In the genomic region with DNA sequence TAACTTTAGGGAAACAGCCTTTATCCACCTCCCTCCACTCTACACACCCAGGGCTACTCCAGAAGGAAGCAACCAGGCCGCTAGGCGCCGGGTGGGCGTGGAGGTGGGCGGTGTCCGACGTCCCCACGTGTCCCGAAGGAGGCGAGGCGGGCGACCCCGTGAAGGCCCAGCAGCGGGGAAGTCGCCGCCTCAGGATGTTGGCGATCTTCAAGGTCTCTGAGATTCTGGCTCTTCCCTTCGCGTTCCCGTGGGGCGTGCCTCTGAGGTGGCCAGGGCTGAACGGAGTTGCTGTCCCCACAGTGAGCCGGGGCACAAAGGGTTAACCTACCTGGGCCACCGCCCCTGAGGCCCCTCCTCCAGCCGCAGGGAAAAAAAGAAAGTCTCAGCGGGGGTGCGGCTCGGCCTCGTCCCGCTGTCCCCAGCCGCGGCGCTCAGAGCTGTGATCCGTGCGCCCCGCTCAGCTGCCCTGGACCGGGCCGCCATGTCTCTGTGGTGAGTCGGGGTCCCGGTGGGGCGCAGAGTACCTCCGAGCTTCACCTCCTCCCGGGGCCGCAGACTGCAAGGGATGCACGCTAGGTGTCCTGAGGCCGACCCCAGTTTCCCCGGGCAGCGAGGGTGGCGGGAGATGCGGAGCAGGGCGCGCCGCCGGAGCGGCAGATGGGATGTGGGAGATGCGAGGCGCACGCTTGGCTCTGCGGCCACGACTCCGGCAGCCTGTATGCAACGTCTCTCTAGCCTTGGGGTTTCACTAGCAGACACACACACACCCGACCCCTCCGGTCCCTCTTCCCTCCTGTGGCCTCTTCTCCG, we compare ENCODE assay signal across 7 mouse cellular contexts. TPM values are rescaled to one million over a fixed set of nuclear protein-coding genes. Genes with fewer than 3 reads are reported as not detected.
DNase-seq lines count a peak whose midpoint lies in the region; ATAC-seq lines count a peak whose summit lies in the region.

No protein-coding gene starts in this region.

- DNase-seq in adrenal gland, adult 2 months: peak; percentile 52
- peak; percentile 7 for DNase-seq in cerebellum, adult 8-10 months
- peak; percentile 37 to 65 for DNase-seq in frontal cortex, postnatal 10 days (ENCODE audit: low spot score in 2 of 2)
- DNase-seq in intestine, embryonic 14.5 days (ENCODE audit: low spot score): peak; percentile 90
- peak; percentile 86 for DNase-seq in limb, embryonic 10.5 days (ENCODE audit: low spot score)
- peak; percentile 73 for DNase-seq in mesoderm, embryonic 11.5 days (ENCODE audit: low read depth, low spot score)
- DNase-seq in spleen, postnatal 36 days (ENCODE audit: low spot score in 2 of 2): peak; percentile 46

- peaks cover 21% of the 10 kb centered on the region for H3K27me3 ChIP-seq in intestine, embryonic 14.5 days (replicated peaks; ENCODE audit: control insufficient read depth, insufficient read depth, low read length)
- peaks cover 86% of the 10 kb centered on the region for H3K27me3 ChIP-seq in limb, embryonic 10.5 days (ENCODE audit: low read depth, poor library complexity, severe bottlenecking)

- H3K4me3 ChIP-seq in intestine, embryonic 14.5 days (ENCODE audit: low read depth, low read length): peak overlapping the region; percentile 59
- peak overlapping the region; percentile 74 for H3K4me3 ChIP-seq in limb, embryonic 10.5 days

- H3K36me3 ChIP-seq in intestine, embryonic 14.5 days (ENCODE audit: control insufficient read depth, insufficient read depth, low read length): no peaks in the 10 kb centered on the region
- H3K36me3 ChIP-seq in limb, embryonic 10.5 days: no peaks in the 10 kb centered on the region

- under 1% methylated on average over 65 of the region's 65 CpGs for WGBS in intestine, embryonic 14.5 days
- WGBS in limb, embryonic 10.5 days: under 1% methylated on average over 65 of the region's 65 CpGs

- no peak overlapping the region for H3K27ac ChIP-seq in intestine, embryonic 14.5 days (ENCODE audit: low read depth)
- H3K27ac ChIP-seq in limb, embryonic 10.5 days: peak overlapping the region; percentile 77

- H3K4me1 ChIP-seq in intestine, embryonic 14.5 days (replicated peaks; ENCODE audit: control insufficient read depth, insufficient read depth, low read length): 0 out of 2 replicates have a peak, but pooled peaks cover 2% of the 10 kb centered on the region
- H3K4me1 ChIP-seq in limb, embryonic 10.5 days: peaks cover 65% of the 10 kb centered on the region

- H3K9ac ChIP-seq in intestine, embryonic 14.5 days (ENCODE audit: low read length): peak overlapping the region; percentile 51

- H3K4me2 ChIP-seq in intestine, embryonic 14.5 days (ENCODE audit: low read length): peak overlapping the region; percentile 98

- peak; percentile 88 for ATAC-seq in intestine, embryonic 14.5 days (replicated peaks; ENCODE audit: low FRiP score, low TSS enrichment, low read depth)

- no peaks in the 10 kb centered on the region for H3K9me3 ChIP-seq in intestine, embryonic 14.5 days (ENCODE audit: control insufficient read depth, low read length)
- H3K9me3 ChIP-seq in limb, embryonic 10.5 days (replicated peaks): no peaks in the 10 kb centered on the region

RNA-seq across cellular contexts. Expression of a gene that starts 0.6 kb away (rescaled TPM):
- under 1 TPM; 0.21 to 0.26 TPM for total RNA-seq in adrenal gland, adult 2 months (2021)
- 0.36 and 0.40 TPM in 2 replicates for polyA plus RNA-seq in adrenal gland, adult 2 months (2012; rRNA removed)
- polyA plus RNA-seq in intestine, embryonic 14.5 days (2014; fragmentation: Nextera tagmentation; extraction: Ambion mirVana): 7.7 and 10.4 TPM in 2 replicates
- polyA plus RNA-seq in limb, embryonic 10.5 days (2016; fragmentation: Nextera tagmentation; extraction: Ambion mirVana): 3.4 and 3.9 TPM in 2 replicates

RNA-seq across cellular contexts. Expression of a gene that starts 55.9 kb away (rescaled TPM):
- 100 to 1,000 TPM; 183 to 192 TPM for total RNA-seq in adrenal gland, adult 2 months (2021)
- 4.8 and 8.9 TPM in 2 replicates for polyA plus RNA-seq in adrenal gland, adult 2 months (2012; rRNA removed)
- polyA plus RNA-seq in intestine, embryonic 14.5 days (2014; fragmentation: Nextera tagmentation; extraction: Ambion mirVana): 423 and 436 TPM in 2 replicates
- polyA plus RNA-seq in limb, embryonic 10.5 days (2016; fragmentation: Nextera tagmentation; extraction: Ambion mirVana): 554 and 638 TPM in 2 replicates

Comparison
In these comparisons a context has a peak if more than half of its experiments do, and no peak if none do; other contexts are left out.
1. DNase-seq: peak in every context shown above with its lines; median percentile 90 in intestine, embryonic 14.5 days; 86 in limb, embryonic 10.5 days; 73 in mesoderm, embryonic 11.5 days; 52 in adrenal gland, adult 2 months; 51 in frontal cortex, postnatal 10 days; 46 in spleen, postnatal 36 days; 7 in cerebellum, adult 8-10 months.
2. RNA of a gene that starts 55.9 kb away (polyA plus RNA-seq): 554 to 638 TPM in limb, embryonic 10.5 days and 423 to 436 TPM in intestine, embryonic 14.5 days; 4.8 to 8.9 TPM in adrenal gland, adult 2 months; every median in the first group is over 10 times any median in the second.